Mouse (Mus musculus) hindbrain, embryonic 14.5 days (tissue): Measurements from ENCODE around the gene Tex29. TPM values are rescaled to one million over a fixed set of nuclear protein-coding genes. Genes with fewer than 3 reads are reported as not detected.

Source experiments
- ATAC-seq: fragments of 200-750 bp; cut with Nextera tagmentation; 2 replicates; pipeline ENCODE4 v1.8.0; 2017; ENCODE audit warnings: moderate number of reproducible peaks, mild to moderate bottlenecking, moderate TSS enrichment, moderate library complexity; ENCODE audit not compliant: low FRiP score
- DNase-seq: peaks from one replicate; pipeline ENCODE4 v3.0.0-alpha.2; 2015; ENCODE audit warnings: low spot score
- H3K27ac ChIP-seq: fragments of 300-500 bp; sonication (generic); 2 replicates; pipeline ENCODE4 v1.5.1; 2014; ENCODE audit warnings: mild to moderate bottlenecking, moderate library complexity
- H3K27me3 ChIP-seq: fragments of 300-500 bp; sonication (generic); 2 replicates; pipeline ENCODE4 v1.6.1; 2014; ENCODE audit warnings: mild to moderate bottlenecking, low read length, mixed read lengths; ENCODE audit not compliant: control insufficient read depth, insufficient read depth
- H3K36me3 ChIP-seq: fragments of 300-500 bp; sonication (generic); replicated peaks from 2 replicates; pipeline ENCODE4 v1.6.1; 2014; ENCODE audit not compliant: control insufficient read depth, insufficient read depth
- H3K4me1 ChIP-seq: fragments of 300-500 bp; sonication (generic); replicated peaks from 2 replicates; pipeline ENCODE4 v1.6.1; 2014; ENCODE audit warnings: antibody characterized with exemption, low read length, mixed read lengths; ENCODE audit not compliant: control insufficient read depth, insufficient read depth
- H3K4me2 ChIP-seq: fragments of 300-500 bp; sonication (generic); replicated peaks from 2 replicates; pipeline ENCODE4 v1.6.1; 2014; ENCODE audit warnings: mild to moderate bottlenecking, moderate library complexity
- H3K4me3 ChIP-seq: fragments of 300-500 bp; sonication (generic); replicated peaks from 2 replicates; pipeline ENCODE4 v1.5.1; 2014; ENCODE audit warnings: mild to moderate bottlenecking, low read length
- H3K9ac ChIP-seq: fragments of 300-500 bp; sonication (generic); 2 replicates; pipeline ENCODE4 v1.6.1; 2014
- H3K9me3 ChIP-seq: fragments of 300-500 bp; sonication (generic); 2 replicates; pipeline ENCODE4 v1.6.1; 2016; ENCODE audit warnings: low read length; ENCODE audit not compliant: control insufficient read depth
- WGBS: fragments of 180-500 bp; shearing (Covaris S2); extraction: QIAGEN DNeasy Blood & Tissue Kit; methylation state at CpG from one replicate; pipeline ENCODE4 v1.1.7; 2014; 5-methylcytosine and 5-hydroxymethylcytosine counted together
- polyA plus RNA-seq: library from polyadenylated mRNA; unstranded; fragments of >200 nt; fragmentation: Nextera tagmentation; extraction: Ambion mirVana; gene quantifications from 2 replicates; pipeline ENCODE4 v1.2.1, GENCODE M21; 2014

The Tex29 gene
- polyA plus RNA-seq, 1 experiment from 2014 or later: 0.64 TPM

GRCm38 (mm10) chr8:11889156-11890018, 49.1 kb downstream of the Tex29 start:
- H3K27ac ChIP-seq: 0 out of 2 replicates have a peak overlapping the region, but pooled peaks have one; percentile 21

GRCm38 (mm10) chr8:11892756-11893155, 52.5 kb downstream of the Tex29 start:
- Histone ChIP-seq H3K9me3 (no peaks in the 10 kb centered on the region), H3K27ac (no peak overlapping the region), H3K36me3 (no peaks in the 10 kb centered on the region), H3K4me1 (0 out of 2 replicates have a peak, but pooled peaks cover 12% of the 10 kb centered on the region), H3K4me3 (no peak overlapping the region), H3K27me3 (no peaks in the 10 kb centered on the region), H3K4me2 (no peak overlapping the region), H3K9ac (no peak overlapping the region)
- DNase-seq (no peak), ATAC-seq (no peak)
- WGBS: 93% methylated on average over 2 of the region's 2 CpGs

More at GRCm38 (mm10) chr8:11889156-11890018, 49.1 kb downstream of the Tex29 start:
- WGBS: 22% methylated on average over 7 of the region's 7 CpGs
- Histone ChIP-seq H3K4me3 (no peak overlapping the region), H3K4me2 (no peak overlapping the region), H3K9me3 (no peaks in the 10 kb centered on the region), H3K27me3 (no peaks in the 10 kb centered on the region), H3K36me3 (no peaks in the 10 kb centered on the region), H3K4me1 (peaks cover 16% of the 10 kb centered on the region), H3K9ac (no peak overlapping the region)
- DNase-seq: no peak
- ATAC-seq: no peak

- WGBS: 34% methylated on average over 13 of the region's 13 CpGs
- ATAC-seq: peak; percentile 37; the same call in 1 of the 2 replicates
- DNase-seq: peak; percentile 41
Measured at GRCm38 (mm10) chr8:11896022-11896662, 55.9 kb downstream of the Tex29 start.

GRCm38 (mm10) chr8:11896677-11897076, 56.4 kb downstream of the Tex29 start:
- Histone ChIP-seq H3K4me3 (no peak overlapping the region), H3K9ac (no peak overlapping the region), H3K27ac (no peak overlapping the region), H3K9me3 (no peaks in the 10 kb centered on the region), H3K4me1 (0 out of 2 replicates have a peak, but pooled peaks cover 12% of the 10 kb centered on the region), H3K36me3 (no peaks in the 10 kb centered on the region), H3K27me3 (no peaks in the 10 kb centered on the region; the same call in 1 of the 2 replicates), H3K4me2 (no peak overlapping the region)
- 0 out of 2 replicates have a peak, but pooled peaks have one; percentile 27 for ATAC-seq
- peak; percentile 24 for DNase-seq
- 33% methylated on average over 10 of the region's 10 CpGs for WGBS

More at GRCm38 (mm10) chr8:11896022-11896662, 55.9 kb downstream of the Tex29 start:
- Histone ChIP-seq H3K9me3 (no peaks in the 10 kb centered on the region), H3K36me3 (no peaks in the 10 kb centered on the region), H3K27ac (no peak overlapping the region), H3K27me3 (no peaks in the 10 kb centered on the region), H3K4me3 (no peak overlapping the region), H3K4me2 (no peak overlapping the region), H3K9ac (no peak overlapping the region), H3K4me1 (0 out of 2 replicates have a peak, but pooled peaks cover 12% of the 10 kb centered on the region)

- no peak overlapping the region for H3K9ac ChIP-seq
- ATAC-seq (no peak), DNase-seq (peak; percentile 9)
- no peak overlapping the region for H3K4me2 ChIP-seq
- no peak overlapping the region for H3K4me3 ChIP-seq
- H3K27ac ChIP-seq: no peak overlapping the region
- H3K36me3 ChIP-seq: no peaks in the 10 kb centered on the region
- H3K9me3 ChIP-seq: no peaks in the 10 kb centered on the region
- 85% methylated on average over 1 of the region's 1 CpGs for WGBS
- H3K27me3 ChIP-seq: no peaks in the 10 kb centered on the region; the same call in 1 of the 2 replicates
- 0 out of 2 replicates have a peak, but pooled peaks cover 12% of the 10 kb centered on the region for H3K4me1 ChIP-seq
Measured at GRCm38 (mm10) chr8:11898814-11899213, 58.5 kb downstream of the Tex29 start.

Other genes with a start within 250 kb of the Tex29 start
- 84.6 and 88.6 TPM in 2 replicates for gene Ankrd10, start 204.7 kb upstream of the Tex29 start, polyA plus RNA-seq
- not detected in 2 replicates for gene 1700016D06Rik, start 139.4 kb upstream of the Tex29 start, polyA plus RNA-seq
- gene Arhgef7, start 112.8 kb upstream of the Tex29 start, polyA plus RNA-seq: 78.0 and 83.0 TPM in 2 replicates